Mouse (Mus musculus) neural tube, embryonic 11.5 days (tissue): Measurements from ENCODE around the gene Cc2d2b. TPM values are rescaled to one million over a fixed set of nuclear protein-coding genes. Genes with fewer than 3 reads are reported as not detected.

Experiments
- ATAC-seq: fragments of 200-750 bp; cut with Nextera tagmentation; 2 replicates; pipeline ENCODE4 v1.8.0; 2017; ENCODE audit warnings: moderate number of reproducible peaks, mild to moderate bottlenecking, moderate TSS enrichment, moderate library complexity; ENCODE audit not compliant: insufficient read depth, low FRiP score, low TSS enrichment
- DNase-seq: peaks from one replicate; pipeline ENCODE4 v3.0.0-alpha.2; 2015; ENCODE audit warnings: low spot score
- H3K27ac ChIP-seq: fragments of 300-500 bp; sonication (generic); 2 replicates; pipeline ENCODE4 v1.5.1; 2014; ENCODE audit warnings: low read depth, mild to moderate bottlenecking, low read length
- H3K27me3 ChIP-seq: fragments of 300-500 bp; sonication (generic); 2 replicates; pipeline ENCODE4 v1.6.1; 2014; ENCODE audit warnings: mild to moderate bottlenecking, low read length, mixed read lengths; ENCODE audit not compliant: control insufficient read depth, insufficient read depth
- H3K36me3 ChIP-seq: fragments of 300-500 bp; sonication (generic); 2 replicates; pipeline ENCODE4 v1.6.1; 2014; ENCODE audit warnings: mild to moderate bottlenecking, low read length, moderate library complexity, mixed read lengths; ENCODE audit not compliant: control insufficient read depth, insufficient read depth
- H3K4me1 ChIP-seq: fragments of 300-500 bp; sonication (generic); 2 replicates; pipeline ENCODE4 v1.6.1; 2014; ENCODE audit warnings: low read length, mixed read lengths; ENCODE audit not compliant: control insufficient read depth, insufficient read depth
- H3K4me2 ChIP-seq: fragments of 300-500 bp; sonication (generic); 2 replicates; pipeline ENCODE4 v1.6.1; 2014; ENCODE audit warnings: low read depth, mild to moderate bottlenecking, moderate library complexity
- H3K4me3 ChIP-seq: fragments of 300-500 bp; sonication (generic); 2 replicates; pipeline ENCODE4 v1.5.1; 2014; ENCODE audit warnings: low read depth, low read length
- H3K9ac ChIP-seq: fragments of 300-500 bp; sonication (generic); 2 replicates; pipeline ENCODE4 v1.6.1; 2014; ENCODE audit warnings: mild to moderate bottlenecking, low read length
- H3K9me3 ChIP-seq: fragments of 300-500 bp; sonication (generic); 2 replicates; pipeline ENCODE4 v1.6.1; 2016; ENCODE audit warnings: low read length; ENCODE audit not compliant: control insufficient read depth
- whole genome bisulfite sequencing: fragments of 180-500 bp; shearing (Covaris S2); extraction: QIAGEN DNeasy Blood & Tissue Kit; methylation state at CpG from one replicate; pipeline ENCODE4 v1.1.7; 2014; 5-methylcytosine and 5-hydroxymethylcytosine counted together
- polyA plus RNA-seq: library from polyadenylated mRNA; unstranded; fragments of >200 nt; fragmentation: Nextera tagmentation; extraction: Ambion mirVana; gene quantifications from 2 replicates; pipeline ENCODE4 v1.2.1, GENCODE M21; 2014

Cc2d2b gene
- 0.31 TPM in 1 of 2 replicates, not detected in the other for polyA plus RNA-seq

DNA sequence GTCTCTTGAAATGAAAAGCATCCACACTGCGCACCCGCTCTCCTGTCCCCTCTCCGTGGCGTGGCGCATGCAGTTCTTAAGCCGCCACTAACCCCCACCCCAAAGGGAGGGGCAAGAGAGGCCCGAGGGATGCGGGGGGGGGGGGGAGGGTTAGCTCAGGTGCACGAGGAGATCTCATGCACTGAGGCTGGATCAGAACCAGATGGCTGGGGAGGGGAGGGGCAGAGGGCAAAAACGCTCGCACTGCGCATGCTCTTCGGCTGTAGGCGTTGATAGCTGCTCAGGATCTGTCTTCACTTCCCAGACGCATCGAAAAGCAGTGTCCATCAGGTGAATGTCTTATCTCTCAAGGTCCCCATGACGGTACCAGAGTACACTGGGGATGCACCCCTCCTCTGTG, at the start of gene Cc2d2b:
Gene Cc2d2b (plus strand): TSS at position 195 of the 400 bp plus-strand sequence.
- ATAC-seq, result no peak
- H3K4me2 ChIP-seq, result no peak within 1 kb of the TSS

DNA sequence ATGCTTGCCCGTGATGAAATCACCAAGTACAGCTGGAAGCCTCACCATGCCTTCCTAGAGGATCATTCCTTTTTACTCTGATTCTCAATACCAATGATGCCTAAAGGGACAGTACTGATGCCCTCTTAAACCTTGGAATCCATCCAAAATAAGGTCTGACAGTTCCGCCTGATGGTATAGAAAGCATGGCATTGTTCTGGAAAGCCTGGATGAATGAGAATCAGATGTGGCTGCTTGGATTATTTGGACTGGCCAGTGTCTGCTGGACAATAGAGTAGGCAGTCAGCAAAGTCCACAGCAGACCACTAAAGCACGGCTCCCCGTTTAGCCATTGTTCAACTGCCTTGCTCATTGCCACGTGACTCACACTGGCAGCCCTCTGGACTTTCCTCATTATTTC, 48.7 kb upstream of the Cc2d2b start:
- Histone ChIP-seq H3K9me3 (no peaks in the 10 kb centered on the region), H3K4me3 (no peak overlapping the region), H3K27me3 (no peaks in the 10 kb centered on the region), H3K4me1 (no peaks in the 10 kb centered on the region), H3K27ac (no peak overlapping the region), H3K36me3 (no peaks in the 10 kb centered on the region), H3K9ac (no peak overlapping the region), H3K4me2 (no peak overlapping the region)
- WGBS, result 68% methylated on average over 5 of the region's 5 CpGs
- ATAC-seq (no peak), DNase-seq (no peak)

More for the DNA sequence above, at the start of gene Cc2d2b:
- 70% methylated on average over 16 of the region's 17 CpGs for WGBS
- H3K4me3 ChIP-seq, result no peak within 1 kb of the TSS
- no peaks in the 10 kb centered on the region for H3K27me3 ChIP-seq
- no peaks in the 10 kb centered on the region for H3K9me3 ChIP-seq
- H3K9ac ChIP-seq, result no peak within 1 kb of the TSS
- no peaks in the 10 kb centered on the region for H3K36me3 ChIP-seq
- no peaks in the 10 kb centered on the region for H3K4me1 ChIP-seq
- DNase-seq, result no peak
- no peak within 1 kb of the TSS for H3K27ac ChIP-seq

DNA sequence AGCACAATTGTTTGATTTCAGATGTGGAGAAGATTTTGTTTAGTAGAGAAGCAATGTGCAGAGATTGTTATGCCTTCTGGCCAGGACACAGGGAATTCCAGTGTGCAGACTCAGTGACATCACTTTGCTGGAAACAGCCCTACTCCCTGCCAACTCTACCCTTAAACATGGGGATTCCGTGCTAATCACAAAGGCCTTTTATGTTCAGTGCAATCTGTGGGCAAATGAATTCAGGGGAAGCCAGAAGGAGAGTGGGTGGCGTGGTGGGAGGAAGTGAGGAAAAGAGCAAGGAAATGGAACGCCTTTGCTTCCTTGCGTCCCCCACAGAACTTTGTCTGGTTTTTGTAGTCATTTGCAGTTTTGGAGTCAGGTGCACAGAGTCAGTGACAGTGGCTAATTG, 46.1 kb upstream of the Cc2d2b start:
- Histone ChIP-seq H3K4me1 (no peaks in the 10 kb centered on the region), H3K9ac (no peak overlapping the region), H3K27ac (no peak overlapping the region), H3K4me3 (no peak overlapping the region), H3K9me3 (no peaks in the 10 kb centered on the region), H3K36me3 (no peaks in the 10 kb centered on the region), H3K4me2 (no peak overlapping the region), H3K27me3 (no peaks in the 10 kb centered on the region)
- no peak for DNase-seq
- 68% methylated on average over 4 of the region's 4 CpGs for WGBS
- no peak for ATAC-seq

DNA sequence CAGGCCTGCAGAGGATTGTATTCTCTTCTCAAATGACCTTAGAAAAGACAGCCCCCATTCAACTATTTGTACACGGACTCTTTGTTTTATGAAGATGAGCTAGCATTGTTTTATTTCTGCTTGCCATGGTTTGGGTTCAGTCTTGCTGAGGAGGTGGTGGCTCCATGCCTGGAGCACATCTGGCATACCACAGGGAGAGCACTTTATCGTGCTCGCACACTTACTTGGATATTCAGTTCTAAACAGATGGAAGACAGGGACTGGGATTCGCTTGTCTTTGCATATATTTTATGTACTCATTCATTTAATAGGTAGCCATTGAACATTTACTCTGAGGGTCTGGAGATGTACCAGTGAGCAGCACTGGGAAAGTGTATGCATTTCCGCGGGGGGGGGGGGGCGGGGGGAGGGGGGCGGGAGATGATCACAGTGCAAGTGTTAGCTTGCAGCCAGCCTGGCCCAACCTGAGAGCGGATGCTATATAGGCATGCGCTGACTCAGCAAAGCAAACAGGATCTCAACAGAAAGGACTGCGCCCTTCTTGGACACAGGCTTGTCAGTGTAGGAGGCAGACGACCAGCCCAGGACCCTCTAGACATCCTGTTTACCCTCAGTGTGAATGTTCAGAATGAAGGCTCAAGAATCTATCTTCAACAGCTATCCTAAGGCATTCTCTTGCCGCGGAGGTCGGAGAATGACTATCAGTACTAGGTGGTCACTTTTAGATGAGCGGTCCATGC, 35.5 kb upstream of the Cc2d2b start:
- WGBS, result 88% methylated on average over 13 of the region's 16 CpGs
- DNase-seq (no peak), ATAC-seq (no peak)
- Histone ChIP-seq H3K4me1 (no peaks in the 10 kb centered on the region), H3K4me3 (no peak overlapping the region), H3K9me3 (no peaks in the 10 kb centered on the region), H3K36me3 (no peaks in the 10 kb centered on the region), H3K27me3 (no peaks in the 10 kb centered on the region), H3K9ac (no peak overlapping the region), H3K27ac (no peak overlapping the region), H3K4me2 (no peak overlapping the region)

DNA sequence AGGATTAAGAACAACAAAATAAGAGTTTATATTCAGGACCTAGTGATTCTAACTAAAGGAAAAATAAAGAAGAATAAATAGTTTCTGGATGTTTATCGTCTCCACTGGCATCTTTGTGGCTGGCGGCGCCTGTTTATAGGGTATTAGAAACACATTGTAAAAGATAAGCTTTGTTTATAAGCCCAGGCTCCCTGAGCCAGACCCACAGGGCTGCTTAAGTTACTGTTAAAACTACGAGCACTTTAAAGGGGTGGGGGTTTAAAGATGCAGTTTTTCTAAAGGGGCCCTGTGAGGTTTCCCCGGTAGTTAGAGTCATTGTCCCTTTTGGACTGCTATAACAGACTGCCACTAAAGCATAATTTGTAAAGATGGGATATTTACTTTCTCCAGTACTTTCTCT, 33.9 kb upstream of the Cc2d2b start:
- Histone ChIP-seq H3K4me2 (no peak overlapping the region), H3K9ac (no peak overlapping the region), H3K36me3 (no peaks in the 10 kb centered on the region), H3K4me3 (no peak overlapping the region), H3K9me3 (no peaks in the 10 kb centered on the region), H3K4me1 (no peaks in the 10 kb centered on the region), H3K27me3 (no peaks in the 10 kb centered on the region), H3K27ac (no peak overlapping the region)
- 74% methylated on average over 5 of the region's 5 CpGs for WGBS
- no peak for ATAC-seq
- DNase-seq, result no peak

DNA sequence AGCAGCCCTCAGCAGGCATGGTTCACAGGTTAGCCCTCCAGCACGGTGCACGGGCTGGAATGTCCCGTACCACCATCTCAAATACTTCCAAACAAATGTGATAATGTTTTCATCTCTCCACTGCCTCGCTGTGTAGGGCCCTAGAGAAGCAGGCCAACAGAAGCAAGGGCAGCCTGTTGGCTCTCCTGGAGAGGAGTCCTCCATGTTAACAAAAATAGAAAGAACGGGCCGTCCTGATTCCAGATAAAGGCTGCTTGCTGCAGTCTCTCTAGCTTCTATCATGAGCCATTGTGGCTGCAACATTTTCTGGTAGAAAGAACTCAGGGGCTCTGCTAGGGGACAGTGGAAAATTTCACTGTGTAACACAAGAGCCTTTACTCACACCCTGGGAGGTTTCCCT, 31.6 kb upstream of the Cc2d2b start:
- Histone ChIP-seq H3K9ac (no peak overlapping the region), H3K36me3 (no peaks in the 10 kb centered on the region), H3K9me3 (no peaks in the 10 kb centered on the region), H3K4me2 (no peak overlapping the region), H3K27ac (no peak overlapping the region), H3K4me1 (no peaks in the 10 kb centered on the region), H3K4me3 (no peak overlapping the region), H3K27me3 (no peaks in the 10 kb centered on the region)
- ATAC-seq (no peak), DNase-seq (no peak)
- WGBS, result 91% methylated on average over 6 of the region's 6 CpGs

DNA sequence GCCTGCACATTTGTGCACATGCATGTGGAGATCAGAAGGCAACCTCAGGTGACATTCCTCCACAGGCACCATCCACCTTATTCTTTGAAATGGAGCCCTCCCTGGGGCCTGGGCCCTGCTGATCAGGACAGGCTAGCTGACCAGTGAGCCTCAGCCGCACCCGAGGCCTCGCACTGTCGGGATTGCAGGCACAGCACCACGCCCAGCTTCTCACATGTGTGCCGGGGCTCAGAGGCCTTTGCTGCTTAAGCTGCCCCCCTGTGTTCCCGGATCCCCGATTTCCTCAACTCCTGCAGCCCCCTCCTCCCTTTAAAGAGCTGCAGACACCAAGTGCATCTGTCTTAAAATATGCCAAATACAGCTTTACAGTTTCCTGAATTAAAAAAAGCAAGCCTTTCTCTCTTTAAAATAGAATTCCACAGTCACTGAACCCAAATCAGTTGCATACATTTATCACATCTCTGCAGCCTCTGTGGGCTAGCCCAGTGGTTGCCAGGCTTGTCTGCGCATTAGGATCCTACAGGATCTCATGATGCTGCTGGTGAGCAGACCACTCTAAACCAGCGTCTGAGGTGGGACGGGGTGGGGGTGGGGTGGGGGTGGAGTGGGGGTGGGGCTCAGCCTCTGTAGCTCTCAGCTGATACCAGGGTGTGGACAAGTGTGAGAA, 29.0 kb upstream of the Cc2d2b start:
- Histone ChIP-seq H3K9me3 (no peaks in the 10 kb centered on the region), H3K27me3 (no peaks in the 10 kb centered on the region), H3K4me3 (no peak overlapping the region), H3K9ac (no peak overlapping the region), H3K4me1 (no peaks in the 10 kb centered on the region), H3K27ac (no peak overlapping the region), H3K36me3 (no peaks in the 10 kb centered on the region), H3K4me2 (no peak overlapping the region)
- DNase-seq (no peak), ATAC-seq (no peak)
- WGBS, result 63% methylated on average over 11 of the region's 11 CpGs

DNA sequence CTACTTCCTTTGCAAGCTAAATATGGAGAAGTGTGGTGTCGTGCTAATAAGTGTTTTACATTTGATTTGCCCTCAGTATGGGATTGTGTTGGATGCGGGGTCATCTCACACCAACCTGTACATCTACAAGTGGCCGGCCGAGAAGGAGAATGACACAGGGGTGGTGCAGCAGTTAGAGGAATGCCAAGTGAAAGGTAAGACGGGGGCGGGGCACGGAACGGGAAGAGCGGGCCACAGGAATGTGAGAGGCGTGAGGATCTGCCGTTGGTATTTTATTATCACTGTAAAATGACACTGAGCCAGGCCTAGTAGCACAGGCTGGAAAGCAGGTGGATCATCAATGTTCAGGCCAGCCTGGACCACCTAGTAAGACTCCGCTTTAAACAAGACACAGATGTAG, 28.2 kb upstream of the Cc2d2b start:
- Histone ChIP-seq H3K36me3 (no peaks in the 10 kb centered on the region), H3K9ac (no peak overlapping the region), H3K9me3 (no peaks in the 10 kb centered on the region), H3K4me2 (no peak overlapping the region), H3K4me1 (no peaks in the 10 kb centered on the region), H3K4me3 (no peak overlapping the region), H3K27me3 (no peaks in the 10 kb centered on the region), H3K27ac (no peak overlapping the region)
- 78% methylated on average over 12 of the region's 12 CpGs for whole genome bisulfite sequencing
- ATAC-seq, result no peak
- DNase-seq, result no peak
